Mouse (Mus musculus) embryonic facial prominence, embryonic 11.5 days (tissue): ENCODE results near the gene Kcnv2. TPM values are rescaled to one million over a fixed set of nuclear protein-coding genes. Genes with fewer than 3 reads are reported as not detected.

Source experiments
- ATAC-seq: fragments of 200-750 bp; cut with Nextera tagmentation; replicated peaks from 2 replicates; pipeline ENCODE4 v1.8.0; 2017; ENCODE audit warnings: low read depth; ENCODE audit not compliant: insufficient number of reproducible peaks, low FRiP score, low TSS enrichment
- DNase-seq: peaks from one replicate; pipeline ENCODE4 v3.0.0-alpha.2; 2015; ENCODE audit warnings: low spot score
- H3K27ac ChIP-seq: fragments of 300-500 bp; sonication (generic); replicated peaks from 2 replicates; pipeline ENCODE4 v1.5.1; 2014; ENCODE audit warnings: mild to moderate bottlenecking, low read depth, low read length, control low read depth
- H3K27me3 ChIP-seq: fragments of 300-500 bp; sonication (generic); 2 replicates; pipeline ENCODE4 v1.6.1; 2014; ENCODE audit warnings: mild to moderate bottlenecking, low read length, moderate library complexity, mixed read lengths; ENCODE audit not compliant: control insufficient read depth, insufficient read depth
- H3K36me3 ChIP-seq: fragments of 300-500 bp; sonication (generic); replicated peaks from 2 replicates; pipeline ENCODE4 v1.6.1; 2014; ENCODE audit warnings: low read depth, mild to moderate bottlenecking, low read length, moderate library complexity, mixed read lengths; ENCODE audit not compliant: control insufficient read depth, insufficient read depth
- H3K4me1 ChIP-seq: fragments of 300-500 bp; sonication (generic); 2 replicates; pipeline ENCODE4 v1.6.1; 2014; ENCODE audit warnings: low read length, mixed read lengths; ENCODE audit not compliant: control insufficient read depth, insufficient read depth
- H3K4me2 ChIP-seq: fragments of 300-500 bp; sonication (generic); 2 replicates; pipeline ENCODE4 v1.6.1; 2014; ENCODE audit warnings: low read depth, mild to moderate bottlenecking, control low read depth, low read length, moderate library complexity
- H3K4me3 ChIP-seq: fragments of 300-500 bp; sonication (generic); 2 replicates; pipeline ENCODE4 v1.5.1; 2014; ENCODE audit warnings: low read depth, low read length, control low read depth
- H3K9ac ChIP-seq: fragments of 300-500 bp; sonication (generic); replicated peaks from 2 replicates; pipeline ENCODE4 v1.6.1; 2014; ENCODE audit warnings: mild to moderate bottlenecking, control low read depth, low read length
- H3K9me3 ChIP-seq: fragments of 300-500 bp; sonication (generic); replicated peaks from 2 replicates; pipeline ENCODE4 v1.6.1; 2016; ENCODE audit warnings: mild to moderate bottlenecking, low read length, inconsistent platforms, mixed read lengths; ENCODE audit not compliant: control insufficient read depth
- WGBS: fragments of 180-500 bp; shearing (Covaris S2); extraction: QIAGEN DNeasy Blood & Tissue Kit; methylation state at CpG from one replicate; pipeline ENCODE4 v1.1.7; 2014; 5-methylcytosine and 5-hydroxymethylcytosine counted together
- polyA plus RNA-seq: library from polyadenylated mRNA; unstranded; fragments of >200 nt; fragmentation: Nextera tagmentation; extraction: Ambion mirVana; gene quantifications from 2 replicates; pipeline ENCODE4 v1.2.1, GENCODE M21; 2014

The Kcnv2 gene
- polyA plus RNA-seq, 1 experiment from 2014 or later = 0.14 TPM

DNA sequence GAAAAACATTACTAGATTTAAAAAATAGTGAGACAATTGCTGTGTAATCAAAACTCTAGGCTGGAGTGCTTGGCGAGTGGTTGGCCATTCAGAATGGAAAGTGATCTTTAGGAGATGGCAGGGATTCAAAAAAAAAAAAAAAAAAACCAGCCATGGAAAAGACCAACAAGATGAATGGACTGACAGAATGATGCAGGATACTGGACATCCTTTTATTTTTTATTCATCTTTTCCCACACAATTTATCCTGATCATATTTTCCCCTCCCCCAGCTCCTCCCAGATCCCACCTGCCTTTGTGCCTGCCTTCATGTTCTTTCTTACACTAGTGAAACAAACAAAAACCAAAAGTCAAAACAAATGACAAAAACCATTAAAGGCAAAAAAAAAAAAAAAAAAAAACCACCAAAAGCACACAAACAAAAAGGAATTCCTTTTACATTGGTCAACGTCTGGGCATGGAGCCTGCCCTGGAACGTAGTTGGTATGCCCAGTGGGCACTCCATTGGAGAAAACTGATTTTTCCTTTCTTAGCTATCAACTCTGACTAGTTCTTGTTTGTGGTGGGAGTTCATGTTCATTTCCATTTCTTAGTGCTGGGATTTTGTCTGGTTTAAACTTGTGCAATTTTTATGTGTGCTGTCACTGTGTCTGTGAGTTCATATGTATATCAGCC, 47.2 kb downstream of the Kcnv2 start:
- DNase-seq = no peak
- no peak for ATAC-seq

DNA sequence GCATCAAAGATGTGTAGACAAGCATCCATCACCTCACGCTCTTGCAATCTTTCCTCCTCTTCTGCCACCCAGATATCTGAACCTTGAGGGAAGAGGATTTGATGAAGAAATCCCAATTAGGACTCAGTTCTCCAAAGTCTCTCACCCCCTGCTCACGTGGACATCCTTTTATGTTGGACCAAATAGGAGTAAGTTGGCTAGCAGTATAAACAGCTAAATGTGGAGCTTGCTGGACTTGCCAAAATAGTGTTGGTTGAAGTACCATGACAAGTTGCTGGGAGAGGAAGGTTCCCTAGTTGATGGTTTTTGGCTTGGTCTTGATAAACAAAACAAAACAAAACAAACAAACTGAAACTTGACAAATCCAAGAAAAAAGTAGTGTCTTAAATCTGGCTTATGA, 47.8 kb downstream of the Kcnv2 start:
- Histone ChIP-seq H3K4me3 (no peak overlapping the region), H3K27me3 (no peaks in the 10 kb centered on the region), H3K9me3 (no peaks in the 10 kb centered on the region), H3K36me3 (no peaks in the 10 kb centered on the region), H3K27ac (no peak overlapping the region), H3K9ac (no peak overlapping the region), H3K4me2 (no peak overlapping the region), H3K4me1 (no peaks in the 10 kb centered on the region)
- ATAC-seq (no peak), DNase-seq (no peak)
- WGBS = 82% methylated on average over 2 of the region's 2 CpGs

More for the DNA sequence above, 47.2 kb downstream of the Kcnv2 start:
- WGBS = 87% methylated on average over 3 of the region's 3 CpGs
- no peak overlapping the region for H3K9ac ChIP-seq
- H3K27me3 ChIP-seq = no peaks in the 10 kb centered on the region
- no peaks in the 10 kb centered on the region for H3K36me3 ChIP-seq
- no peaks in the 10 kb centered on the region for H3K9me3 ChIP-seq
- no peaks in the 10 kb centered on the region for H3K4me1 ChIP-seq
- no peak overlapping the region for H3K27ac ChIP-seq
- no peak overlapping the region for H3K4me2 ChIP-seq
- no peak overlapping the region for H3K4me3 ChIP-seq

DNA sequence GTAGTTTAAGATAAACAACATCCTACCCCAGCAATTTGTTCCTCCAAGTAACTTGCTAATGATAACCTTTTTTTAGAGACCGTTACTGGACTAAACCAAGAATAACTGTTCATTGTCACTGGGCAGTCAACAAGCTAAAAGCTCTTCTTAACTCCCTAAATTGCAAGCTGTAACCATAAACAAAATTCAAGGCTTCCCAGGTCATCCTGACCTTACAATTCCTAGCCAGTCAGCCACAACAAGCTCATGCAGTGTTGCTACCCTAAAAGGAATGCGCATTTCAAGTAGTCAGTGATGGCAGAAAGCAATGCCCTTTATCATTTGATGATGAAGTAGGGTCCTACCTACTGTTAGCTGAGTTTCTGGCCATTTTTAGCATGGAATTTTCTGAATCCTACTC, 48.4 kb downstream of the Kcnv2 start:
- 75% methylated on average over 2 of the region's 2 CpGs for WGBS
- Histone ChIP-seq H3K36me3 (no peaks in the 10 kb centered on the region), H3K9ac (no peak overlapping the region), H3K9me3 (no peaks in the 10 kb centered on the region), H3K4me1 (no peaks in the 10 kb centered on the region), H3K4me3 (no peak overlapping the region), H3K27me3 (no peaks in the 10 kb centered on the region), H3K4me2 (no peak overlapping the region), H3K27ac (no peak overlapping the region)
- DNase-seq = no peak
- ATAC-seq = no peak

DNA sequence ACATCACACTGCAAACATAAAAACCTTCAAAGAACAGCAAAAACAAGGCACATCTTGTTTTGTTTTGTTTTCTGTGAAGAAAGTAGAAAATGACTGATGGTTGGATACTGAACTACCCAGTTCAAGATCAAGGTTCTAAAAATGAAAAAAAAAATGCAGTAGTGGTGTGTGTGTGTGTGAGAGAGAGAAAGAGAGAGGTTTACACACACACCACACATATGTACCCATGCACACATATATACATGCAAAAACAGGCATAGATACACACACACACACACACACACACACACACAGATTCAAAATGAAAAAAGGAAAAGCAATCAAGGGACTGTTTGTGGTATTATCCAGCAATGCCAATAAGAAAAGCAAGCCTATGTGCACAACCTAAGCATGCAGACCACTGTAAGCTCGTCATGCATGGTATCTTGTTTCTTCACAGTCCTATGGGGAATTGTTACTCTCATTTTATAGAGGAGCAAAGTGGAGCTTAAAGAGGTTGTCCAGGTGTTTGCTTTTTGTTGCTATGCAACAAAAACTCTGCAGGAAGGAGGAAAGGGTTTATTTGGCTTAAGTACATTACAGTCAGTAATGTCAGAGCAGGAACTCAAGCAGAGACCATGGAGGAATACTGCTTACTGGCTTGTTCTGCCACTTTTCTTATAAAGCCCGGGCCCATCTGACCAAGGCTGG, 57.5 kb downstream of the Kcnv2 start:
- no peak overlapping the region for H3K4me2 ChIP-seq
- no peaks in the 10 kb centered on the region for H3K27me3 ChIP-seq
- H3K9ac ChIP-seq = no peak overlapping the region
- DNase-seq = no peak
- WGBS = 72% methylated on average over 2 of the region's 2 CpGs
- H3K4me1 ChIP-seq = no peaks in the 10 kb centered on the region
- H3K27ac ChIP-seq = no peak overlapping the region
- H3K4me3 ChIP-seq = no peak overlapping the region
- H3K36me3 ChIP-seq = no peaks in the 10 kb centered on the region
- no peaks in the 10 kb centered on the region for H3K9me3 ChIP-seq
- ATAC-seq = no peak

DNA sequence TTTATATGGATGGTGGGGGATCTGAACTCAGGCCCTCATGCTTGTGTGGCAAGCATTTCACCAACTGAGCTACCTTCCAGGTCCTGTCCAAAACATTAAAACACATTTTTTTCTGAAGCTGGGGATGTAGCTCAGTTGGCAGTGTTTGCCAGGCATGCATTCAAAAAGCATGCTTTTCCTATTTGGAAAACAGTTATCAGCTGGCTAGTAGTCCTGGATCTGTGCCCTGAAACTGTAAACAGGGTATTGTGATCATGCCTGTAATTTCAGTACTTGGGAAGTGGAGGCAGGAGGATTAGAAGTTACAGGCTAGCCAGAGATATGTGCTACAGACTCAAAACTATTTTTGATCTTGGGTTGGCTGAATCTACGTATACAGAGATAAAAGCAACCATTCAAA, 59.7 kb downstream of the Kcnv2 start:
- Histone ChIP-seq H3K27ac (no peak overlapping the region), H3K4me3 (no peak overlapping the region), H3K36me3 (peaks cover 3% of the 10 kb centered on the region; the same call in 1 of the 2 replicates), H3K27me3 (no peaks in the 10 kb centered on the region), H3K4me2 (no peak overlapping the region), H3K9me3 (no peaks in the 10 kb centered on the region), H3K4me1 (no peaks in the 10 kb centered on the region), H3K9ac (no peak overlapping the region)
- 84% methylated on average over 1 of the region's 1 CpGs for WGBS
- no peak for ATAC-seq
- DNase-seq = no peak

DNA sequence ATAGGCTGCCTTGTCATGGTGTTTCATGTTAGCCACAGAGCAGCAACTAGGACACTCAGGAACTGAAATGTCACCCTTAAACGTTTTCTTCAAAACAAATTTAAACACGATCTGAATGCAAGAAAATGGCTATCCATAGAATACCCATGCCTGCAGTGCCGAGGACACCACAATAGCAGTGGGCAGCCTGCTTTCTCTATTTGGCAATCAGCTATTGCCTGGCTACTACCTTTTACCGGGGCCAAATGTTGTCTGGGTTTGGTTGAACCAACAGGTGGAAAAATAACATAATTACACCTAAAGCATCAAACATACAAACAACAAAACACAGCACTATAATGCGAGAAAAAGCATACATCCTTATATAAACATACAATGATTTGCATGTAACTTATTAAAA, 60.9 kb downstream of the Kcnv2 start:
- Histone ChIP-seq H3K4me2 (no peak overlapping the region), H3K9ac (no peak overlapping the region), H3K36me3 (peaks cover 3% of the 10 kb centered on the region; the same call in 1 of the 2 replicates), H3K27me3 (no peaks in the 10 kb centered on the region), H3K27ac (no peak overlapping the region), H3K4me1 (no peaks in the 10 kb centered on the region), H3K9me3 (no peaks in the 10 kb centered on the region), H3K4me3 (no peak overlapping the region)
- DNase-seq (no peak), ATAC-seq (no peak)
- WGBS = 86% methylated on average over 5 of the region's 5 CpGs

DNA sequence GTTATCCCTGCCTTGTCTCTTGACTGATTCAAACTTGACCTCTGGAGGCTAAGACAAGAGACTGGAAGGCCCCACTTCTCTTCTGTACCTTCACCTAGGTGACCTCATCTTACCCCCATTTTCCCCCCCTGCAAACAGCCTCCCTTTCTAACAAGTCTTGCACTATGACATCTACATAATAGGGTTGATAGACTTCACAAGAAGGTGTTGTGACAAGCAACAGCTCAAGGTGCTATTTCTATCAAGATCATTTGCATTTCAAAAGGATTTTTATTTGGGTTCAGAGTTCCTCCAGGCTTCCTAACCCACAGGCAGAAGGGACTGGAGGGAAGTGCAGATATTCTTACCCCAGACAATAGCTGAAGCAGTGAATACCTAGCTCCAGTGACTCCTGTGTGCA, 62.9 kb downstream of the Kcnv2 start:
- Histone ChIP-seq H3K4me1 (no peaks in the 10 kb centered on the region), H3K27me3 (no peaks in the 10 kb centered on the region), H3K9ac (no peak overlapping the region), H3K27ac (no peak overlapping the region), H3K36me3 (peaks cover 3% of the 10 kb centered on the region), H3K9me3 (no peaks in the 10 kb centered on the region), H3K4me2 (no peak overlapping the region), H3K4me3 (no peak overlapping the region)
- DNase-seq = no peak
- no peak for ATAC-seq
